Mouse (Mus musculus) limb, embryonic 11.5 days (tissue): ENCODE measurements around the gene Spaca1. TPM values are rescaled to one million over a fixed set of nuclear protein-coding genes. Genes with fewer than 3 reads are reported as not detected.

Experiments used
- ATAC-seq: fragments of 200-750 bp; cut with Nextera tagmentation; 2 replicates; pipeline ENCODE4 v1.8.0; 2017; ENCODE audit warnings: low read depth; ENCODE audit not compliant: insufficient number of reproducible peaks, low FRiP score, low TSS enrichment
- DNase-seq: peaks from one replicate; pipeline ENCODE4 v3.0.0-alpha.2; 2015; ENCODE audit warnings: low spot score
- H3K27ac ChIP-seq: fragments of 300-500 bp; sonication (generic); replicated peaks from 2 replicates; pipeline ENCODE4 v1.5.1; 2014; ENCODE audit warnings: low read depth, mild to moderate bottlenecking, low read length
- H3K27me3 ChIP-seq: fragments of 300-500 bp; sonication (generic); 2 replicates; pipeline ENCODE4 v1.6.1; 2014; ENCODE audit warnings: mild to moderate bottlenecking, low read length, mixed read lengths; ENCODE audit not compliant: control insufficient read depth, insufficient read depth
- H3K36me3 ChIP-seq: fragments of 300-500 bp; sonication (generic); 2 replicates; pipeline ENCODE4 v1.6.1; 2014; ENCODE audit warnings: mild to moderate bottlenecking, low read length, moderate library complexity, mixed read lengths; ENCODE audit not compliant: control insufficient read depth, insufficient read depth
- H3K4me1 ChIP-seq: fragments of 300-500 bp; sonication (generic); 2 replicates; pipeline ENCODE4 v1.6.1; 2014; ENCODE audit warnings: low read length, mixed read lengths; ENCODE audit not compliant: control insufficient read depth, insufficient read depth
- H3K4me2 ChIP-seq: fragments of 300-500 bp; sonication (generic); 2 replicates; pipeline ENCODE4 v1.6.1; 2014; ENCODE audit warnings: low read depth, mild to moderate bottlenecking, moderate library complexity; ENCODE audit not compliant: severe bottlenecking
- H3K4me3 ChIP-seq: fragments of 300-500 bp; sonication (generic); 2 replicates; pipeline ENCODE4 v1.5.1; 2014; ENCODE audit warnings: low read depth, low read length
- H3K9ac ChIP-seq: fragments of 300-500 bp; sonication (generic); 2 replicates; pipeline ENCODE4 v1.6.1; 2014; ENCODE audit warnings: mild to moderate bottlenecking, low read length
- H3K9me3 ChIP-seq: fragments of 300-500 bp; sonication (generic); 2 replicates; pipeline ENCODE4 v1.6.1; 2016; ENCODE audit warnings: low read length; ENCODE audit not compliant: control insufficient read depth
- WGBS: fragments of 180-500 bp; shearing (Covaris S2); extraction: QIAGEN DNeasy Blood & Tissue Kit; methylation state at CpG from one replicate; pipeline ENCODE4 v1.1.7; 2014; 5-methylcytosine and 5-hydroxymethylcytosine counted together
- polyA plus RNA-seq: library from polyadenylated mRNA; unstranded; fragments of >200 nt; fragmentation: Nextera tagmentation; extraction: Ambion mirVana; gene quantifications from 2 replicates; pipeline ENCODE4 v1.2.1, GENCODE M21; 2014

The Spaca1 gene
- polyA plus RNA-seq, 1 experiment from 2014 or later, result 2.1 TPM

DNA sequence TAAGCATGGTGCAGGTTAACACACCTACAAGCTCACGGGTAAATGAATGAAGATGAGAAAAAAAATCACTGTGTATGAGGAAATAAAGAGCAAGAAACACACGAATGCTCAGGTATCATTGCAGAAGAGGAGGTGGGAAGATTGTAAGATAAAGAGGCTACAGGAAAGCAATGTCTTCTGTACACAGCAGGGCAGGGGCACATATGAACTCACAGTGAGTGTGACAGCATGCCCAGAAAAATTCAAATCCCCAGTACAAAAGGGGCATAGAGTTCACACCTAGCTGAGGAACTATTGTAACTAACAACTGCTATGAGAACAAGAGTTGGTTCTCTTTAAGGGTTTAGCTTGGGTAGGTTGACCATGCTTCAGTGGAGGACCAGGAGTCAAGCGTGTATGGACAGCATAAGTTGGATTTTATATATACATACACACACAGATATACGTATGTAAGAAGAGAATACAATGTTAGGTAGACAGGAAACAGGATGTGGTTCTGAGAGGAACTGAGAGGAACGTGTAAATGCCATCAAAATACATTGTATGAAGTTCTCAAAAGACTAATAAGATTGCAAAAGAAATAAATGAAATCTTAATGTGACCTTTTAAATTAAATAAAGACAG, 61.4 kb downstream of the Spaca1 start:
- Histone ChIP-seq H3K9ac (no peak overlapping the region), H3K9me3 (no peaks in the 10 kb centered on the region), H3K27me3 (no peaks in the 10 kb centered on the region), H3K4me2 (no peak overlapping the region), H3K36me3 (no peaks in the 10 kb centered on the region), H3K4me1 (no peaks in the 10 kb centered on the region), H3K4me3 (no peak overlapping the region), H3K27ac (no peak overlapping the region)
- 88% methylated on average over 5 of the region's 5 CpGs for WGBS
- DNase-seq (no peak), ATAC-seq (no peak)

Other genes starting within 250 kb of the Spaca1 start
- 3.1 and 3.6 TPM in 2 replicates for gene Cnr1, start 125.6 kb downstream of the Spaca1 start, polyA plus RNA-seq